Mouse (Mus musculus) neural tube, embryonic 14.5 days (tissue): ENCODE data around the gene Slc9a3. TPM values are rescaled to one million over a fixed set of nuclear protein-coding genes. Genes with fewer than 3 reads are reported as not detected.

Source experiments
- ATAC-seq: fragments of 200-750 bp; cut with Nextera tagmentation; 2 replicates; pipeline ENCODE4 v1.8.0; 2017; ENCODE audit warnings: low read depth, mild to moderate bottlenecking, moderate TSS enrichment, moderate library complexity
- H3K27ac ChIP-seq: fragments of 300-500 bp; sonication (generic); 2 replicates; pipeline ENCODE4 v1.5.1; 2014; ENCODE audit warnings: low read depth, mild to moderate bottlenecking, control low read depth, low read length, moderate library complexity, mixed read lengths
- H3K27me3 ChIP-seq: fragments of 300-500 bp; sonication (generic); 2 replicates; pipeline ENCODE4 v1.6.1; 2014; ENCODE audit warnings: low read length; ENCODE audit not compliant: control insufficient read depth, insufficient read depth
- H3K36me3 ChIP-seq: fragments of 300-500 bp; sonication (generic); 2 replicates; pipeline ENCODE4 v1.6.1; 2014; ENCODE audit warnings: low read length, mixed read lengths; ENCODE audit not compliant: control insufficient read depth, insufficient read depth
- H3K4me1 ChIP-seq: fragments of 300-500 bp; sonication (generic); 2 replicates; pipeline ENCODE4 v1.6.1; 2014; ENCODE audit warnings: low read length; ENCODE audit not compliant: control insufficient read depth, insufficient read depth
- H3K4me2 ChIP-seq: fragments of 300-500 bp; sonication (generic); 2 replicates; pipeline ENCODE4 v1.6.1; 2014; ENCODE audit warnings: mild to moderate bottlenecking, low read depth, low read length, control low read depth
- H3K4me3 ChIP-seq: fragments of 300-500 bp; sonication (generic); 2 replicates; pipeline ENCODE4 v1.5.1; 2014; ENCODE audit warnings: low read depth, low read length, control low read depth, mixed read lengths
- H3K9ac ChIP-seq: fragments of 300-500 bp; sonication (generic); replicated peaks from 2 replicates; pipeline ENCODE4 v1.6.1; 2014; ENCODE audit warnings: low read depth, mild to moderate bottlenecking, control low read depth, low read length, mixed read lengths
- H3K9me3 ChIP-seq: fragments of 300-500 bp; sonication (generic); 2 replicates; pipeline ENCODE4 v1.6.1; 2016; ENCODE audit warnings: low read length; ENCODE audit not compliant: control insufficient read depth
- WGBS: fragments of 180-500 bp; shearing (Covaris S2); extraction: QIAGEN DNeasy Blood & Tissue Kit; methylation state at CpG from one replicate; pipeline ENCODE4 v1.1.7; 2014; 5-methylcytosine and 5-hydroxymethylcytosine counted together
- polyA plus RNA-seq: library from polyadenylated mRNA; unstranded; fragments of >200 nt; fragmentation: Nextera tagmentation; extraction: Ambion mirVana; gene quantifications from 2 replicates; pipeline ENCODE4 v1.2.1, GENCODE M21; 2014

The Slc9a3 gene
- polyA plus RNA-seq, result 0.13 and 0.28 TPM in 2 replicates

GRCm38 (mm10) chr13:74121141-74121602, at the start of gene Slc9a3:
Gene Slc9a3, plus strand, starts transcription at chr13:74121457.
- Histone ChIP-seq H3K4me1 (peaks cover 5% of the 10 kb centered on the region; the same call in 1 of the 2 replicates), H3K4me2 (peak within 1 kb of the TSS; percentile 60), H3K4me3 (peak within 1 kb of the TSS; percentile 32), H3K27ac (no peak within 1 kb of the TSS), H3K9me3 (no peaks in the 10 kb centered on the region), H3K9ac (no peak within 1 kb of the TSS), H3K27me3 (peaks cover 14% of the 10 kb centered on the region), H3K36me3 (no peaks in the 10 kb centered on the region)
- 2% methylated on average over 35 of the region's 35 CpGs for WGBS
- ATAC-seq, result 0 out of 2 replicates have a peak, but pooled peaks have one; percentile 28

- 77% methylated on average over 3 of the region's 3 CpGs for WGBS
- H3K4me1 ChIP-seq, result no peaks in the 10 kb centered on the region
- H3K4me2 ChIP-seq, result no peak overlapping the region
- no peaks in the 10 kb centered on the region for H3K9me3 ChIP-seq
- H3K36me3 ChIP-seq, result no peaks in the 10 kb centered on the region
- no peak overlapping the region for H3K4me3 ChIP-seq
- no peaks in the 10 kb centered on the region for H3K27me3 ChIP-seq
- no peak overlapping the region for H3K27ac ChIP-seq
- H3K9ac ChIP-seq, result no peak overlapping the region
- no peak for ATAC-seq
Measured at GRCm38 (mm10) chr13:74071714-74072113, 49.5 kb upstream of the Slc9a3 start.

- Histone ChIP-seq H3K4me2 (no peak overlapping the region), H3K9me3 (no peaks in the 10 kb centered on the region), H3K27me3 (no peaks in the 10 kb centered on the region), H3K4me1 (no peaks in the 10 kb centered on the region), H3K36me3 (no peaks in the 10 kb centered on the region), H3K27ac (no peak overlapping the region), H3K9ac (no peak overlapping the region), H3K4me3 (no peak overlapping the region)
- no peak for ATAC-seq
- WGBS, result 91% methylated on average over 7 of the region's 7 CpGs
Measured at GRCm38 (mm10) chr13:74073369-74073768, 47.9 kb upstream of the Slc9a3 start.

- ATAC-seq, result no peak
- H3K4me1 ChIP-seq, result no peaks in the 10 kb centered on the region
- no peaks in the 10 kb centered on the region for H3K27me3 ChIP-seq
- H3K27ac ChIP-seq, result no peak overlapping the region
- no peaks in the 10 kb centered on the region for H3K9me3 ChIP-seq
- H3K4me3 ChIP-seq, result no peak overlapping the region
- no peak overlapping the region for H3K4me2 ChIP-seq
- H3K36me3 ChIP-seq, result no peaks in the 10 kb centered on the region
- 68% methylated on average over 3 of the region's 3 CpGs for WGBS
- no peak overlapping the region for H3K9ac ChIP-seq
Measured at GRCm38 (mm10) chr13:74090265-74090664, 31.0 kb upstream of the Slc9a3 start.

- no peak overlapping the region for H3K9ac ChIP-seq
- no peaks in the 10 kb centered on the region for H3K36me3 ChIP-seq
- no peak overlapping the region for H3K27ac ChIP-seq
- H3K9me3 ChIP-seq, result no peaks in the 10 kb centered on the region
- 65% methylated on average over 2 of the region's 2 CpGs for WGBS
- H3K4me3 ChIP-seq, result no peak overlapping the region
- H3K27me3 ChIP-seq, result no peaks in the 10 kb centered on the region
- no peak for ATAC-seq
- H3K4me1 ChIP-seq, result no peaks in the 10 kb centered on the region
- no peak overlapping the region for H3K4me2 ChIP-seq
Measured at GRCm38 (mm10) chr13:74095936-74096335, 25.3 kb upstream of the Slc9a3 start.

- ATAC-seq, result peak; percentile 75; the same call in 1 of the 2 replicates
- Histone ChIP-seq H3K4me1 (no peaks in the 10 kb centered on the region), H3K27ac (no peak overlapping the region), H3K9me3 (no peaks in the 10 kb centered on the region), H3K27me3 (no peaks in the 10 kb centered on the region), H3K4me3 (no peak overlapping the region), H3K4me2 (no peak overlapping the region), H3K9ac (no peak overlapping the region), H3K36me3 (no peaks in the 10 kb centered on the region)
- WGBS, result 50% methylated on average over 2 of the region's 2 CpGs
Measured at GRCm38 (mm10) chr13:74096715-74097363, 24.4 kb upstream of the Slc9a3 start.

GRCm38 (mm10) chr13:74098913-74099312, 22.3 kb upstream of the Slc9a3 start:
- no peak for ATAC-seq
- H3K27ac ChIP-seq, result no peak overlapping the region
- H3K27me3 ChIP-seq, result no peaks in the 10 kb centered on the region
- H3K4me2 ChIP-seq, result no peak overlapping the region
- 87% methylated on average over 6 of the region's 6 CpGs for WGBS
- no peaks in the 10 kb centered on the region for H3K9me3 ChIP-seq
- H3K4me1 ChIP-seq, result no peaks in the 10 kb centered on the region
- no peak overlapping the region for H3K9ac ChIP-seq
- no peaks in the 10 kb centered on the region for H3K36me3 ChIP-seq
- no peak overlapping the region for H3K4me3 ChIP-seq

GRCm38 (mm10) chr13:74102108-74102830, 19.0 kb upstream of the Slc9a3 start:
- Histone ChIP-seq H3K36me3 (no peaks in the 10 kb centered on the region), H3K27me3 (no peaks in the 10 kb centered on the region), H3K4me1 (no peaks in the 10 kb centered on the region), H3K9ac (no peak overlapping the region), H3K4me2 (no peak overlapping the region), H3K4me3 (no peak overlapping the region), H3K9me3 (no peaks in the 10 kb centered on the region), H3K27ac (no peak overlapping the region)
- 79% methylated on average over 8 of the region's 8 CpGs for WGBS
- ATAC-seq, result no peak
